Mouse (Mus musculus) bone marrow, adult 2 months (tissue): ENCODE measurements around the gene Zfp488. TPM values are rescaled to one million over a fixed set of nuclear protein-coding genes. Genes with fewer than 3 reads are reported as not detected.

Source experiments
- H3K27ac ChIP-seq: fragments of 200-500 bp; 2 replicates; pipeline ENCODE4 v1.5.1; 2012; ENCODE audit warnings: low read depth, mild to moderate bottlenecking, control low read depth, inconsistent platforms, low read length; ENCODE audit not compliant: control insufficient read depth, poor library complexity, insufficient read depth
- H3K4me1 ChIP-seq: fragments of 200-500 bp; 2 replicates; pipeline ENCODE4 v1.6.1; 2011; ENCODE audit warnings: low read length; ENCODE audit not compliant: control insufficient read depth, insufficient read depth
- H3K4me3 ChIP-seq: fragments of 200-500 bp; replicated peaks from 2 replicates; pipeline ENCODE3; 2011; ENCODE audit warnings: mild to moderate bottlenecking, low read depth, low read length, control low read depth; ENCODE audit not compliant: control insufficient read depth
- CTCF ChIP-seq: fragments of 200-500 bp; IDR thresholded peaks from 2 replicates; pipeline ENCODE4 v1.5.1; 2011; ENCODE audit warnings: low read length, control low read depth; ENCODE audit not compliant: control insufficient read depth, insufficient read depth
- POLR2A ChIP-seq: fragments of 200-500 bp; IDR thresholded peaks from 2 replicates; pipeline ENCODE4 v1.6.1; 2011; ENCODE audit warnings: low read depth, mild to moderate bottlenecking, control low read depth, low read length, borderline replicate concordance; ENCODE audit not compliant: control insufficient read depth
- WGBS: fragments of 180-500 bp; shearing (Covaris S2); methylation state at CpG from one replicate; pipeline ENCODE4 v1.1.7; 2018; 5-methylcytosine and 5-hydroxymethylcytosine counted together
- polyA plus RNA-seq: library from polyadenylated mRNA; stranded (reverse); fragments of >200 nt; gene quantifications from 2 replicates; pipeline ENCODE4 v1.2.4, GENCODE M21; 2011; ENCODE audit warnings: low replicate concordance; ENCODE audit not compliant: missing spikeins, insufficient read depth, insufficient read length

Zfp488 gene
- polyA plus RNA-seq, 1 experiment = not detected

DNA sequence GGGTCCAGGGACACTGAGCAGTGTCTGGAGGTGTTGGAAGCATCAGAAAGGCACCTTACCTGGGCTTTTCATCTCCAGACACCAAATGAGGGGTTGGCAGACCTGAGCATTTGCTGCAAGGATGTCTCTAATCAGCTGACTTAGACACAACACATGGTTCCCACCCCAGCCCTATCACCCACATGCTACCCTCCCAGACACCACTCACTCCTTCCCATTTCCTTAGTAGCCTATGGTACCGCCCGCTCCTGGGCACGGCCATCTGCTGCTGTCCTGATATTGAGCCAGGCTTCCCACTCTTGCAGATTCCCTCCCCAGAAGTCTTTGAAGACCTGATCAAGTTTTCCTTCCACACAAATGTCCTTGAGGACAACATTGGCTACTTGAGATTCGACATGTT lies 20.4 kb downstream of the Zfp488 start:
- Histone ChIP-seq H3K4me3 (no peak overlapping the region), H3K27ac (no peak overlapping the region), H3K4me1 (no peaks in the 10 kb centered on the region)
- TF ChIP-seq CTCF = no peak
- WGBS = 83% methylated on average over 4 of the region's 4 CpGs

- 73% methylated on average over 13 of the region's 13 CpGs for WGBS
These were observed 22.5 kb downstream of the Zfp488 start for GRCm38 (mm10) chr14:33956055-33956454.

DNA sequence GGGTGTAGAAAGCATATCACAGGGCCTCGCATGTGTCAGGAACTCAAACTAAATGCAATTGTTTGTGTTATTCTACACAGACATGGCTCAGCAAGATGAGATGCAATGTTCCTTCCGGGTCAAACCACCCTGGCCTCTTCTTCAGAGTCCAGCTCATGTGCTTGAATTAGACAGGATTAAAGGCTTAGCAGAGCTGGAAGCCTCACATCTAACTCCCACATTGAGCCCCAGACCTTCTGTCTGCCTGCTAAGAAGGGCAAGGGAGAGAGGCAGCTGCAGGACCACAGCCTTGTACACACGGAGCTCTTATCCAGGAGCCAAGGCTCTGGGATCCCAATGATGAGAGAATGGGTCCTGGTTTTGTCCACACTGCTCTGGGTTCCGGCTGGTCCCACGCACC lies 24.8 kb downstream of the Zfp488 start, which contains the start of gene Rbp3:
Rbp3 (plus strand) TSS at position 243 of the 400 bp plus-strand sequence.
- no peak within 1 kb of the TSS for H3K4me3 ChIP-seq
- no peak within 1 kb of the TSS for H3K27ac ChIP-seq
- no peak for TF ChIP-seq POLR2A
- no peak for TF ChIP-seq CTCF
- WGBS = 81% methylated on average over 5 of the region's 5 CpGs
- H3K4me1 ChIP-seq = no peaks in the 10 kb centered on the region

More at GRCm38 (mm10) chr14:33956055-33956454, 22.5 kb downstream of the Zfp488 start:
- no peak overlapping the region for H3K4me3 ChIP-seq
- H3K4me1 ChIP-seq = no peaks in the 10 kb centered on the region
- TF ChIP-seq CTCF (no peak), POLR2A (no peak)
- no peak overlapping the region for H3K27ac ChIP-seq

- Histone ChIP-seq H3K4me3 (no peak overlapping the region), H3K27ac (no peak overlapping the region), H3K4me1 (no peaks in the 10 kb centered on the region)
- WGBS = 43% methylated on average over 6 of the region's 6 CpGs
- no peak for TF ChIP-seq POLR2A
- no peak for TF ChIP-seq CTCF
These were observed 26.2 kb downstream of the Zfp488 start for GRCm38 (mm10) chr14:33952233-33952981.

DNA sequence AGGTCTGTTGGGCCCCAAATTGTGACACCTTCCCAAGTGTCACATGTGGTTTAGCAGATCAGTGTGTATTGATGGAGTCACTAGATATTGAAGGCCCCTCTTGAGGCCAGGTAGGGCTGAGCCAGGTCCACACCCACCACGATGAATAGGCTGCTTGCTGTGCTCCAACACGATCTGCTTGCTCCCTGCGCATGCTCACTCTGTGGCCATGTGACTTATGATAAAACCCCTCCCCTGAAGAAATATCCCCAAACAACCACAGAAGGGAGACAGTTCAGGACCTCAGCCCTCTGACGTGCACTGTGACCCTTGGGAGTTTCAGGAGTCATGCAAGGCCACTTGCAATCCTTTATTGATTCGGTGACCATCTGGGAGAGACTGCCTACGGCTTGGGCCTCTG lies 32.4 kb downstream of the Zfp488 start:
- TF ChIP-seq CTCF = no peak
- no peak for TF ChIP-seq POLR2A
- WGBS = 62% methylated on average over 6 of the region's 6 CpGs
- H3K4me1 ChIP-seq = no peaks in the 10 kb centered on the region

GRCm38 (mm10) chr14:33942222-33942621 lies 36.3 kb downstream of the Zfp488 start:
- no peaks in the 10 kb centered on the region for H3K4me1 ChIP-seq
- no peak for TF ChIP-seq POLR2A
- no peak for TF ChIP-seq CTCF
- 81% methylated on average over 5 of the region's 5 CpGs for WGBS
- no peak overlapping the region for H3K27ac ChIP-seq
- no peak overlapping the region for H3K4me3 ChIP-seq

More for the DNA sequence above, 32.4 kb downstream of the Zfp488 start:
- Histone ChIP-seq H3K4me3 (no peak overlapping the region), H3K27ac (no peak overlapping the region)

DNA sequence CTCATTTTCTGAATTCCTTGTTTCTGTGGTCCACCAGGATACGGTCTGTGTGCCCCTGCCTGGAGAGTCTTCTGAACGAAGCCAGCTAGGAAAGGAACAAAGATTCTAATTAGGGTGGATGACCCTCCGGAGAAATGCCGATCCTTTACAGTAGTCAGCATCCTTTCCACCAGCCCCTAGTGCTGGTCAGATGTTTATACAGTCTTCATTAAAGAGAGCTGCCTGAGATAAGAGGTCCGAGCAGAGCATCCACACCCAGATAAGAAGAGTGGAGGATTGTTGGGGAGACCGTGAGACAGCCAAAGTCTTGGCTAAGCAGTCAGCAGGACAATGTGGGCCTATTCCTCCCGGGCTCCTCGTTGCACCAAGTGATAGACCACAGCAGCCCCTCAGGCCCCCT lies 37.8 kb downstream of the Zfp488 start, which contains the start of gene Gdf2:
Gdf2 (plus strand) TSS at position 301 of the 400 bp plus-strand sequence.
- 74% methylated on average over 8 of the region's 8 CpGs for WGBS
- H3K4me1 ChIP-seq = no peaks in the 10 kb centered on the region
- H3K27ac ChIP-seq = no peak within 1 kb of the TSS
- TF ChIP-seq POLR2A = no peak
- no peak for TF ChIP-seq CTCF
- no peak within 1 kb of the TSS for H3K4me3 ChIP-seq

GRCm38 (mm10) chr14:33939117-33939516 lies 39.4 kb downstream of the Zfp488 start:
- no peak overlapping the region for H3K27ac ChIP-seq

More at GRCm38 (mm10) chr14:33939117-33939516, 39.4 kb downstream of the Zfp488 start:
- H3K4me3 ChIP-seq = no peak overlapping the region
- no peaks in the 10 kb centered on the region for H3K4me1 ChIP-seq
- 23% methylated on average over 9 of the region's 9 CpGs for WGBS
- TF ChIP-seq CTCF = peak; percentile 34; the same call in 1 of the 2 replicates
- TF ChIP-seq POLR2A = no peak
